Mouse (Mus musculus): ENCODE data around the gene Nacad.

Gene Nacad

DNA sequence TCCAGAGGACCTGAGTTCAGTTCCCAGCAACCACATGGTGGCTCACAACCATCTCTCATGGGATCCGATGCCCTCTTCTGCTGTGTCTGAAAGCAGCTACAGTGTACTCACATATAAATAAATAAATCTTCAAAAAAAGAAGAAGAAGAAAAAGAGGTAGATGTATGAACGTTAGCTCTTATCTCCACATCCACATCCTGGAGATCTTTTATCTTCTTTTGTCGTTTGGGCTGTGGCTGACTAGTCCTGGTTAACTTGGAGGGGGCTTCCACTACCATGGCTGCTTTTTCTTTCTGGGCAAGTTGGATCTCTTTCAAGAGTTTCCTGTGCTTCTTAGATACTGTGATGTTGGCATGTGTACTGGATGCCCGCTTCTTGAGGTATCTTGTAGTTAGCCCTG, 42.7 kb downstream of the Nacad start:
- H3K27me3 ChIP-seq (ENCODE audit: insufficient read depth, low read length), result no peaks in the 10 kb centered on the region
- no peak overlapping the region for H3K4me3 ChIP-seq (replicated peaks; ENCODE audit: low read length)
- H3K36me3 ChIP-seq (ENCODE audit: insufficient read depth, low read length), result peaks cover 49% of the 10 kb centered on the region
- no peak for TF ChIP-seq NANOG (IDR thresholded peaks at IDR 0.05; ENCODE audit: borderline replicate concordance, low read length)
- no peak for TF ChIP-seq POU5F1 (IDR thresholded peaks at IDR 0.05; ENCODE audit: borderline replicate concordance, low read length)
- no peak for TF ChIP-seq CTCF (conservative IDR thresholded peaks at IDR 0.05; ENCODE audit: low read length)
- no peaks in the 10 kb centered on the region for H3K9me3 ChIP-seq (ENCODE audit: low read length)
- H3K4me1 ChIP-seq (replicated peaks; ENCODE audit: low read depth, low read length), result peaks cover 45% of the 10 kb centered on the region

DNA sequence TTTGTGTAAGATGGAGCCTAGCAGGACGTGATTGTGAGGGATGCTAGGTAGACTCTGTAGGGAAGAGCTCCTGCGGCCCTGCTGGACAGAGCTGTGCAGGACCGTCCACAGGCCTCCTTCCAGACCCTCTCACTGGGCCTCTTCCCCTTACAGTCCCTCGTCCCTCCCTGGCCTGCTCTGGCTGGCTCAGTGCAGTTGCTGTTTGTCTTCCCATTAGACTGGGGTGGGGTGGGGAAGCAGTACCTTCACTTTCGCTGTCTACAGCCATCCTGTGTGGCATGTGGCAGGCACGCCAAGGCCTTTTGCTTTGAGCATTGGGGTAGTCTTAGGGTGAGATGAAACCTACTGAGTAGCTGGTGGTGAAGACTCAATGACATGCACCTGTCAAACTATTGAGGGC, 43.5 kb downstream of the Nacad start:
- Histone ChIP-seq H3K27me3 (ENCODE audit: insufficient read depth, low read length) (no peaks in the 10 kb centered on the region), H3K9me3 (ENCODE audit: low read length) (no peaks in the 10 kb centered on the region), H3K4me1 (replicated peaks; ENCODE audit: low read depth, low read length) (peaks cover 49% of the 10 kb centered on the region), H3K4me3 (replicated peaks; ENCODE audit: low read length) (no peak overlapping the region), H3K36me3 (ENCODE audit: insufficient read depth, low read length) (peaks cover 49% of the 10 kb centered on the region)
- TF ChIP-seq POU5F1 (IDR thresholded peaks at IDR 0.05; ENCODE audit: borderline replicate concordance, low read length) (no peak), NANOG (IDR thresholded peaks at IDR 0.05; ENCODE audit: borderline replicate concordance, low read length) (no peak), CTCF (conservative IDR thresholded peaks at IDR 0.05; ENCODE audit: low read length) (no peak)

DNA sequence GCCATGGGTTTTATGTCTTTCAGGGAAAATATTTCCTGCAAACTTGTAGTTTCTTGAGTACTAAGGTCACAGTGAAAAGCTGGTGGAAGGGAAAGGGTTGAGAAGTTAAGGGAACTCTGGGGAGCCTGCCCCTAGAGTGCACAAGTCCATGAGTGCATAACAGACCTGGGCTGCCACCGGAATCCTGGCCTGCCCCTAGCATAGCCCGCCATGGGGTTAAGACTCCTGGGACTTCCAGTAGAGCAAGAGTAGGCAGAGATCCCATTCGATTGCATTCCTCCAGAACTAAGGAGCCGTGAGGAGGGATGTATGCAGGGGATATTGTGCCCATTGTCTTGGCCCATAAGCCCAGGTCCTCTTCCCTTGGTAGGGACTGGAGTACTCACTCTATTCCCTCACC, 44.4 kb downstream of the Nacad start:
- no peak overlapping the region for H3K4me3 ChIP-seq (replicated peaks; ENCODE audit: low read length)
- no peaks in the 10 kb centered on the region for H3K27me3 ChIP-seq (ENCODE audit: insufficient read depth, low read length)
- TF ChIP-seq CTCF (conservative IDR thresholded peaks at IDR 0.05; ENCODE audit: low read length) (no peak), POU5F1 (IDR thresholded peaks at IDR 0.05; ENCODE audit: borderline replicate concordance, low read length) (no peak), NANOG (IDR thresholded peaks at IDR 0.05; ENCODE audit: borderline replicate concordance, low read length) (no peak)
- H3K36me3 ChIP-seq (ENCODE audit: insufficient read depth, low read length), result peaks cover 55% of the 10 kb centered on the region
- H3K4me1 ChIP-seq (replicated peaks; ENCODE audit: low read depth, low read length), result peaks cover 55% of the 10 kb centered on the region
- H3K9me3 ChIP-seq (ENCODE audit: low read length), result no peaks in the 10 kb centered on the region

DNA sequence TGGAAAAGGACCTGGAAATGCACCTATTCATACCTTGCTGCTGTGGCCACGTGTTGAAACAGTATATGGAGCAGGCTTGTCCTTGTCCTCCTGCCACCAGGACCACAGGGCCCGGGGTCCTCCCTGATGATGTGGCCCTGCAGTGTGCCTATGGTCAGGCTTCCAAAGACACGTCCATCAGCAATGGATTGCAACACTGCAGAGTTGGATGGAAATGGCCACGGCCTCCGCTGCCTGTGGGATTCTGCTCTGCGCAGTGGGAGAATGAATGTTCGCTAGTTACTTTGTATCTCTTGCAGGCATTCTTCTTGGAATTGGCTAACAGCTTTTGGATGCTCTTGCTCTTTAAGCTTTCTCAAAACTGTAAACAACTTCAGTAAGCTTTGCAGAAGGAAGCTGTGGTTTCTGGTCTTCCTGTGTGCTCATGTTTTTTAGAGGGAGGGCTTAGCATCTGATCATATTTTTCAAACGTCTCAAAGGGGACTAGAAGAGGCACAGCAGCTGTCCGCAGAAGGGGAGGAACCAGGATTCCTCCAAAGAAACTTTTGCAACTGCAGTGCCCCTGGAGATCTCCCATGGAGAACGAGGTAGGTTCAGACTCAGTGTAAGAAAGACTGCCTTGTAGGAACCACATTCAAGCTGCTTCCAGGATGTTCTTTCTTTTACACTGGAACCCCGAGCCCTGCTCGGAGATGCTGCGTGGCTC, 45.0 kb downstream of the Nacad start:
- Histone ChIP-seq H3K36me3 (ENCODE audit: insufficient read depth, low read length) (peaks cover 51% of the 10 kb centered on the region), H3K4me1 (replicated peaks; ENCODE audit: low read depth, low read length) (peaks cover 62% of the 10 kb centered on the region), H3K4me3 (replicated peaks; ENCODE audit: low read length) (no peak overlapping the region), H3K9me3 (ENCODE audit: low read length) (no peaks in the 10 kb centered on the region), H3K27me3 (ENCODE audit: insufficient read depth, low read length) (no peaks in the 10 kb centered on the region)
- no peak for TF ChIP-seq NANOG (IDR thresholded peaks at IDR 0.05; ENCODE audit: borderline replicate concordance, low read length)
- no peak for TF ChIP-seq POU5F1 (IDR thresholded peaks at IDR 0.05; ENCODE audit: borderline replicate concordance, low read length)
- TF ChIP-seq CTCF (conservative IDR thresholded peaks at IDR 0.05; ENCODE audit: low read length), result no peak

DNA sequence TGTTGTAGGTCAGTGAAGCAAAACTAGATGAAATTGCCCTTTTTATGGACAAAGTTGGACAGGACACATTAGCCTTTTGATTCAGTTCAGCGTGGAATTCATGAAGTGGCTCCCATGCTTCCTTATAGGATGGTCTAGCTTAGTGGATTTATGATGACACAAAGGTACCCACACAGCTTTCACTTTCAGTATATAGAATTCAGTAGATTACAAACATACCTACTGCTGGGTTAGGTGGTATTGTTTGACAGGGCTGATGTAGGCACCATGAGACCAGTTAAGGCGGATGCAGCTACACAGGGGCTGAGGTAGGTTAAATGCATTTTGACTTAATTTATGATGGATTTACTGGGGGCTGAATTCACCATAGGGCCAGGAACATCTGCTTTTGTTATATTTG, 45.9 kb downstream of the Nacad start:
- H3K9me3 ChIP-seq (ENCODE audit: low read length), result no peaks in the 10 kb centered on the region
- peaks cover 69% of the 10 kb centered on the region for H3K4me1 ChIP-seq (replicated peaks; ENCODE audit: low read depth, low read length)
- no peak for TF ChIP-seq CTCF (conservative IDR thresholded peaks at IDR 0.05; ENCODE audit: low read length)
- TF ChIP-seq NANOG (IDR thresholded peaks at IDR 0.05; ENCODE audit: borderline replicate concordance, low read length), result no peak
- no peak for TF ChIP-seq POU5F1 (IDR thresholded peaks at IDR 0.05; ENCODE audit: borderline replicate concordance, low read length)
- no peaks in the 10 kb centered on the region for H3K27me3 ChIP-seq (ENCODE audit: insufficient read depth, low read length)
- peaks cover 56% of the 10 kb centered on the region for H3K36me3 ChIP-seq (ENCODE audit: insufficient read depth, low read length)
- no peak overlapping the region for H3K4me3 ChIP-seq (replicated peaks; ENCODE audit: low read length)

DNA sequence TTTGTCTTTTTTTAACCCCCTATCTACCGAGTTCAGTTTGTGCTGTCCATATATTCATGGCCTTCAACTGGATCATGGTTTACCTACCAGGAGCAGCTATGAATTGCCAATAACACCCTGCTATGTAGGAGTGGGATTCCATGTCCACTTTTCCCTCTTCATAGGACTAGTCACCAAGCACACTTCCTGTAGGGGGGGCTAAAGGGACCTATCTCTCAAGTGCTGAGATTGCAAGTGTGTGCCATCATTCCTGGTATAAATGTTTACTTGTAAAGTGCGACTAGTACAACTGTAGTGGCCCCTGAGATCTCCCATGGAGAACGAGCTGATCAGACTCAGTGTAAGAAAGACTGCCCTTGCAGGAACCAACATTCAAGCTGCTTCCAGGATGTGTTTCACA, 47.6 kb downstream of the Nacad start:
- Histone ChIP-seq H3K27me3 (ENCODE audit: insufficient read depth, low read length) (no peaks in the 10 kb centered on the region), H3K36me3 (ENCODE audit: insufficient read depth, low read length) (peaks cover 56% of the 10 kb centered on the region), H3K4me1 (replicated peaks; ENCODE audit: low read depth, low read length) (peaks cover 82% of the 10 kb centered on the region), H3K9me3 (ENCODE audit: low read length) (no peaks in the 10 kb centered on the region), H3K4me3 (replicated peaks; ENCODE audit: low read length) (no peak overlapping the region)
- TF ChIP-seq CTCF (conservative IDR thresholded peaks at IDR 0.05; ENCODE audit: low read length) (peak; percentile 15; the same call in 1 of the 2 replicates), POU5F1 (IDR thresholded peaks at IDR 0.05; ENCODE audit: borderline replicate concordance, low read length) (no peak), NANOG (IDR thresholded peaks at IDR 0.05; ENCODE audit: borderline replicate concordance, low read length) (no peak)

DNA sequence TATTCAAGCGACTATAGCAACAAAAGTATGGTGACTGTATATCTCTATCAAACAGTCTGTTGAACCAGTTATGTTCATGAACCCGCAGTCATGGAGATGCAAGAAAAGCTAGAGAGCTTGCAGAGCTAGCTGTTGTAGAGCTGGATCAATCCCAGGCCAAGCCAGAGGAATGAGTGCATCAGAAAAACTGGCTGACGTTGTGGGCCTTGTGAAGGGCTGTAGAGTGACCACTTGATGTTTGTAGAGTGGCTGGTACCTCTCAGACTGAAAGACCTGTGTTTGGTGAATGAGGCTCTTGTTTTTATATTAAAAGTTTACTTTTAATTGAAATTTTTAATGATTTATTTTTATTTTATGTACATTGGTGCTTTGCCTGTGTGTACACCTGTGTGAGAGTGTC, 55.7 kb downstream of the Nacad start:
- peaks cover 42% of the 10 kb centered on the region for H3K36me3 ChIP-seq (ENCODE audit: insufficient read depth, low read length)
- no peak for TF ChIP-seq CTCF (conservative IDR thresholded peaks at IDR 0.05; ENCODE audit: low read length)
- no peak for TF ChIP-seq NANOG (IDR thresholded peaks at IDR 0.05; ENCODE audit: borderline replicate concordance, low read length)
- TF ChIP-seq POU5F1 (IDR thresholded peaks at IDR 0.05; ENCODE audit: borderline replicate concordance, low read length), result no peak
- peaks cover 57% of the 10 kb centered on the region for H3K4me1 ChIP-seq (replicated peaks; ENCODE audit: low read depth, low read length)
- H3K27me3 ChIP-seq (ENCODE audit: insufficient read depth, low read length), result no peaks in the 10 kb centered on the region
- no peak overlapping the region for H3K4me3 ChIP-seq (replicated peaks; ENCODE audit: low read length)
- no peaks in the 10 kb centered on the region for H3K9me3 ChIP-seq (ENCODE audit: low read length)

DNA sequence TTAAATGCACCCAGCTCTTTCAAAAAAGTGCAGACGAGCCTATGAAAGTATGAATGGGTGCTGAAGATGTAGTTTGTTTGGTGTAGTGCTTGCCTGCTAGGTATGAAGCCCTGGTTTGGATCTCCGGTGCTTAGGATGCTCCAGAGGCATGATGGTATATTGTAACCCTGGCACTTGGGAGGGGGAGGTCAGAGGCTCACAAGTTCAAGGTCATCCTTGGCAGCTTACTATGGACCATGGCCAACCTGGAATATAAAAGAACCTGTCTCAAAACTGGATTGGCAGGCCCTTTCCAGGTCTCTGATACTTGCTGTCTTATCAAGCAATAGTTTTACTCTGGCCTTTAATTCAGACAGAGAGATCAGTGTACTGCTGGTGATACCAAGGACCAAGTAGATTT, 56.1 kb downstream of the Nacad start:
- TF ChIP-seq NANOG (IDR thresholded peaks at IDR 0.05; ENCODE audit: borderline replicate concordance, low read length) (no peak), POU5F1 (IDR thresholded peaks at IDR 0.05; ENCODE audit: borderline replicate concordance, low read length) (no peak), CTCF (conservative IDR thresholded peaks at IDR 0.05; ENCODE audit: low read length) (no peak)
- Histone ChIP-seq H3K4me1 (replicated peaks; ENCODE audit: low read depth, low read length) (peaks cover 58% of the 10 kb centered on the region), H3K36me3 (ENCODE audit: insufficient read depth, low read length) (peaks cover 40% of the 10 kb centered on the region), H3K27me3 (ENCODE audit: insufficient read depth, low read length) (no peaks in the 10 kb centered on the region), H3K4me3 (replicated peaks; ENCODE audit: low read length) (no peak overlapping the region), H3K9me3 (ENCODE audit: low read length) (no peaks in the 10 kb centered on the region)
